Mouse (Mus musculus): Measurements from ENCODE around the gene Foxd4.
"Not testable (repeated sequence)": the region's sequence is repeated elsewhere in the genome, so short reads cannot be mapped to it uniquely, and the experiment has no call there.

- not testable (repeated sequence) for TF ChIP-seq CTCF, EP300 (IDR thresholded peaks at IDR 0.05; ENCODE audit: low read depth)
Measured at GRCm38 (mm10) chr19:24875129-24875870, 25.7 kb downstream of the Foxd4 start, which contains the start of gene Gm10053.
